Mouse (Mus musculus) ES-Bruce4 (cell line): ENCODE data around the gene Olfr1451.
"Not testable (repeated sequence)": the region's sequence is repeated elsewhere in the genome, so short reads cannot be mapped to it uniquely, and the experiment has no call there.

ENCODE experiments used
- CTCF ChIP-seq: IDR thresholded peaks from one replicate; pipeline ENCODE4 v1.8.1; 2011; ENCODE audit warnings: low read depth, low read length
- EP300 ChIP-seq: IDR thresholded peaks from 2 replicates; pipeline ENCODE4 v1.6.1; 2011; ENCODE audit warnings: low read depth, low read length; ENCODE audit not compliant: insufficient read depth

GRCm38 (mm10) chr19:12970082-12970481 is 24.7 kb upstream of the Olfr1451 start:
- not testable (repeated sequence) for TF ChIP-seq CTCF, EP300
